Mouse (Mus musculus): Measurements from ENCODE around the gene Olfr67. TPM values are rescaled to one million over a fixed set of nuclear protein-coding genes. Genes with fewer than 3 reads are reported as not detected.
A peak's percentile ranks its signal among the peaks of the same experiment; 100 is the strongest.
"Not testable (repeated sequence)": the region's sequence is repeated elsewhere in the genome, so short reads cannot be mapped to it uniquely, and the experiment has no call there.

Gene Olfr67
- not detected for total RNA-seq (2021)
- long read RNA-seq, experiment 1: 0 reads
- long read RNA-seq, experiment 2: 0 reads

DNA sequence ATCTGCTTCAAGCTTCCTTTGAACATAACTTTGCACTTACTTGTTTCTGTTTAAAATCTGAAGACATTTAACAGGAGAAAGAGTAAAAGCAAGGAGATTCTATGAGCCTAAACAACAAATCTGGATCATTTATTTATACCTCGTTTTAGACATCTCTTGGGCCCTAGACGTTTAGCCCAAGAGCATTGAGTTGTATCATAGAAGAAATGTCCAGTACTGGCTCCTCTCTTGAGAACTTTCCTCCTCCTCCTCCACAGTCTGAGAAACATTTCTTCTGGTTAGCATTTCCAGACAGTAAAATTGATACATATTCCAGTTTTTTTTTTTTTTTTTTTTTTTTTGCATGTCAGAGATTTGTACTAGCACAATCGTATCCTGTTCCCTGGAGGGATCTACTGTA, at the start of gene Olfr67:
Gene Olfr67 (minus strand): TSS at position 101 of the 400 bp plus-strand sequence.
- no peak for DNase-seq (ENCODE audit: low spot score in 2 of 2)
- intact Hi-C loops (cut with DNase I): no loop called here

GRCm38 (mm10) chr7:103840268-103840667, 48.6 kb upstream of the Olfr67 start, which contains the start of gene Hbb-bh2:
Gene Hbb-bh2, minus strand, starts transcription at chr7:103840520.
- intact Hi-C loops (cut with DNase I): no loop called here
- no peak for DNase-seq (ENCODE audit: low spot score in 2 of 2)

GRCm38 (mm10) chr7:103827808-103828207, 36.2 kb upstream of the Olfr67 start, which contains the start of gene Hbb-bs:
Gene Hbb-bs, minus strand, starts transcription at chr7:103828096.
- DNase-seq (ENCODE audit: low spot score in 2 of 2): no peak
- intact Hi-C loops (cut with DNase I): no loop called here

DNA sequence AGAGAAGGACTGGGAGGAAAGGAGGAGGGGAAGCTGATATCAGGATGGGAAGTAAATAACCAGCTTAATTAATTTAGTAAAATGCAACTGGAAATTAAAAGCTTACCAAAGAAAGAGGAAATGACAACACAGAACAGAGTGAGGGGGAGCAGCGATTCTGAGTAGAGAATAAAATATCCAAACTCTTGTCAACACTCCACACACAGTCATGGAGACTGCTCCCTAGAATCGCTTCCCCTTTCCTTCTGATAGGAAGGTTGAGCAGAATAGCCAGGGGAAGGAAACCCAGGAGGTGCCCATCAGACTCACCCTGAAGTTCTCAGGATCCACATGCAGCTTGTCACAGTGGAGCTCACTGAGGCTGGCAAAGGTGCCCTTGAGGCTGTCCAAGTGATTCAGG, 35.5 kb upstream of the Olfr67 start:
- intact Hi-C loops (cut with DNase I); DNase-seq (ENCODE audit: low spot score in 2 of 2): not testable (repeated sequence)

DNA sequence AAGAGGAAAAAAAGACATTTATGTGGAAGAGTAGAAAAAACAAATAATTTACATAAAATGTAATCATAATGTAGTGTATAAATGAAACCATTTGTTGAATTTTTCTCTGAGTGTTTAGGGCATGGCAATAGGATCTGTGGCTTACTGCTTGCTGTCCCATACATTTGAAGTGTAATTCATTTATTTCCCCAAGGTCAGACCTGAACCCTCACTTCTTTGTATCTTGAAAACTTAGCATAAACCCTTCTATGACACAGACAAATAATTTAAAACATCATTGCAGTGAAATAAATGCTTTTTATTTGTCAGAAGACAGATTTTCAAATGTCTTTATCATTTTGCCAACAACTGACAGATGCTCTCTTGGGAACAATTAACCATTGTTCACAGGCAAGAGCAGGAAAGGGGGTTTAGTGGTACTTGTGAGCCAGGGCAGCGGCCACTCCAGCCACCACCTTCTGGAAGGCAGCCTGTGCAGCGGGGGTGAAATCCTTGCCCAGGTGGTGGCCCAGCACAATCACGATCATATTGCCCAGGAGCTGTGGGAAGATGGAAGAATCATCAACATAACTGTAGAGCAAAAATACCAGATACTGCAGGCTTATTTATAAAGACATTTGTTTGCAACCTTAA, 34.8 kb upstream of the Olfr67 start:
- intact Hi-C loops (cut with DNase I): no loop called here
- no peak for DNase-seq (ENCODE audit: low spot score in 2 of 2)

DNA sequence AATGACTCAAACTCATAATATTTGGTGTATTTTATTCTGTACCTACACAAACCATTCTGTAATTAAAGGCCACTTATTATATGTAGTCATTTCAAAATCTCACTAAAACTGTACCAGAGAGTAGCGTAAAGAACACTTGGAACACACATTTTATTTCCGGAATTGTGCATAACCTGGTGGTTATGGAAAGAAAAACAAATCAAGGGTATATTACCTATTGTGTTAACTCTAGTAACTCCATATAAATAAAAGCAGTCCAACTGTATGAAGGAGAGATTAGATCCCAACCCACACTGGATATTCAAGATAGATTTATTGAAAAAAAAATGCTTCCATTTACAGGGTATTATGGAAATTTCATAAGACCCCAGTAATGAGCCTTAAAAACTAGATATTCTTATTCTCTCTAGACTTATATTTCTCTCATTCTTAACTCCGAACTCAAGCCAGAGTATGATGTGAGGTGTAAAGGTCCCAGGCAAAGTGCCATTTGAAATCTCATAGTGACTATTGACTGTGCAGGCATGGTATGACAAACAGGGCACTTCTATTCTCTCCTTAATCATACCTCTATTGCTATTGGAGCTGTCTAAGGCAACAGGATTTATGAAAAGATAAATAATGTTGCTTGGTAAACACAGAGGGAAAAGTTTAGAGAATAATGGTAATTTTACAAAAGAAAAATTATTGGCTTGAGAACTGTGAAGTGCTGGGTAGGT, 34.1 kb upstream of the Olfr67 start:
- intact Hi-C loops (cut with DNase I): no loop called here

DNA sequence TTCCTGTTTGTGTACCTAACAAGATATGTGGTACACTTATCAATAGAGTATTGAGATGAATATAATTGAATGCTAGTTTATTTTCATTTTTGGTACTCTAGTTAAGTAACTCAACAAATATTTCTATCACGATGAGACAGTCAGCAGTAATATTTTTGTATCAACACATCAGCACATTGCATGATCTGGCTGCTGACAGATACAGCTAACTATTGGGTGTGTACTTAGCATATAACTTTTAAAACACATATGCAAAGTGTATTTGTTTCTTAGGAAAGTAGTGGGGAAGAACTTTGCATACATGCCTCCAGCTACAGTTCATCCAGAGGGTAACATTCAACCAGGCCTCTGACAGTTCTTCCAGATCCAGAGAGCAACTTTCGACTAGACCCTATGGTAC, 33.0 kb upstream of the Olfr67 start:
- DNase-seq (ENCODE audit: low spot score in 2 of 2): no peak
- intact Hi-C loops (cut with DNase I): no loop called here

More for the DNA sequence above, 34.1 kb upstream of the Olfr67 start:
- no peak for DNase-seq (ENCODE audit: low spot score in 2 of 2)

GRCm38 (mm10) chr7:103815085-103815484, 23.5 kb upstream of the Olfr67 start:
- intact Hi-C loops (cut with DNase I): not testable (repeated sequence)
- peak in 1 of 2 experiments; percentile 4 for DNase-seq (ENCODE audit: low spot score in 2 of 2)

DNA sequence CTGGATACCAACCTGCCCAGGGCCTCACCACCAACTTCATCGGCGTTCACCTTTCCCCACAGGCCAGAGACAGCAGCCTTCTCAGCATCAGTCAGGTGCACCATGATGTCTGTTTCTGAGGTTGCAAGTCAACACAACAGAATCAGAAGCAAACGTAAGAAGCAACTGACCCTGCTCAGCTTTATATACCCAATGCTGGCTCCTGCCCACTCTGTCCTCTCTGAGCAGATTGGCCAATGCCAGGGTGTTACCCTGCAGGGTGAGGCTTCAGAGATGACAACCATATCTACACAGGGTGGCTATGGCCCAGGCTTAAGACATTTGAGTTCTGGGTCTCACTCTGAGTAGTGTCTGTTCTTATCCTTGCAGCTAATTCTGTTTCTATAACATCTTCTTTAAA, 22.1 kb upstream of the Olfr67 start, which contains the start of gene Hbb-bt:
Gene Hbb-bt (minus strand): TSS at position 231 of the 400 bp plus-strand sequence.
- intact Hi-C loops (cut with DNase I): no loop called here
- DNase-seq (ENCODE audit: low spot score in 2 of 2): no peak

DNA sequence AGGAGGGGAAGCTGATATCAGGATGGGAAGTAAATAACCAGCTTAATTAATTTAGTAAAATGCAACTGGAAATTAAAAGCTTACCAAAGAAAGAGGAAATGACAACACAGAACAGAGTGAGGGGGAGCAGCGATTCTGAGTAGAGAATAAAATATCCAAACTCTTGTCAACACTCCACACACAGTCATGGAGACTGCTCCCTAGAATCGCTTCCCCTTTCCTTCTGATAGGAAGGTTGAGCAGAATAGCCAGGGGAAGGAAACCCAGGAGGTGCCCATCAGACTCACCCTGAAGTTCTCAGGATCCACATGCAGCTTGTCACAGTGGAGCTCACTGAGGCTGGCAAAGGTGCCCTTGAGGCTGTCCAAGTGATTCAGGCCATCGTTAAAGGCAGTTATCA, 21.5 kb upstream of the Olfr67 start:
- intact Hi-C loops (cut with DNase I): not testable (repeated sequence)

DNA sequence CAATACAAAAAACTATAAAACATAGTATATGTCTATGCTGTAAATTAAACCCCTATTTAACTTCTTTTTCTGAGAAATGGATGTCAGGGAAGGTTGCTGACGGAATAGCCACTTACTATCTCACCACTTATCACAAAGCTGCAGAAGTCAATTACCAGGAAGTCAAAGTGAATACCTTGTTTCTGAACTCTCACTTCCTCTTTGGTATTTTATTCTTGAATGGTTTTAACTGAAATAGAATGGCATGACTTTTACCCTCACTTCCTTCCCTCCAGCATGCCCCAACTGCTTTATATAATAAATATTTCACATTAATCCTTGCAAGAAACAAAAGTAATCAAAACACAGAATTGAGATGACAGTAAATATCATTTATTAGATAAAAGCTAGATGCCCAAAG, 20.6 kb upstream of the Olfr67 start:
- intact Hi-C loops (cut with DNase I): no loop called here

More for the DNA sequence above, 21.5 kb upstream of the Olfr67 start:
- not testable (repeated sequence) for DNase-seq (ENCODE audit: low spot score in 2 of 2)

GRCm38 (mm10) chr7:103811223-103811845, 19.7 kb upstream of the Olfr67 start:
- no peak for DNase-seq (ENCODE audit: low spot score in 2 of 2)
- intact Hi-C loops (cut with DNase I): no loop called here

More for the DNA sequence above, 20.6 kb upstream of the Olfr67 start:
- DNase-seq (ENCODE audit: low spot score in 2 of 2): no peak

DNA sequence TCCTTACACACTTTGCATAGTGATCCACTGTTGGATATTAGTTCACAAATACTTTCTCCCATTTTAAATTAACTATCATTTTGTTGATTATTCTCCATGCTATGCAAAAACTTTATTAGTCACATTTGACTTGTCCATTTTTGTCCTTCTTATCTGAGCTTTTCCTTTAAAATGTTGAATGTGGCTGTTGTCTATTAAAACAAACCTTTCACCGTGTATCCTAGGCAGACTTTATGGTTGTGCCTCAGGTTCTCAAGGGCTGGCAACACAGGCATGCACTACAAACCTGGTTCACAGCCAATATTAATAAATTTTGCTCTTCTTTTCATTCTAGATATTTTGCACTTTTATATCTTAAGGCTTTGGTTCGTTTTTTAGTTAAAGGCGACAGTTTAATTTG, 19.1 kb upstream of the Olfr67 start:
- no peak for DNase-seq (ENCODE audit: low spot score in 2 of 2)
- intact Hi-C loops (cut with DNase I): no loop called here

DNA sequence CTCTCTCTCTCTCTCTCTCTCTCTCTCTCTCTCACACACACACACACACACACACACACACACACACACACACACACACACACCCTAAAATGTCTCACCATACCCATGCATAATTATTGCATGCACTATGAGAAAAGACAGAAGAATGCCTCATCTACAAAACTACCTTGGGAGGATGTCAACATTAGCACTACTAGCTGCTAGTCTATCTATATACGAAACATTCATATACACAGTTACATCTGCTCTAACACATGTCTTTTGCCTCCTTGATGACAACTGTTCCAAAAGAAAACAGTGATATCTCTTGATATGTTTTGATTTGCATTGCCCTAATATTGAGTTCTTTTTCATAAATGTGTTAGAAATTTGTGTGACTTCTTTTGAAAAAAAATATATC, 18.7 kb upstream of the Olfr67 start:
- intact Hi-C loops (cut with DNase I): no loop called here
- no peak for DNase-seq (ENCODE audit: low spot score in 2 of 2)

- intact Hi-C loops (cut with DNase I): no loop called here
- DNase-seq (ENCODE audit: low spot score in 2 of 2): no peak
Measured at GRCm38 (mm10) chr7:103809801-103810155, 18.2 kb upstream of the Olfr67 start.

DNA sequence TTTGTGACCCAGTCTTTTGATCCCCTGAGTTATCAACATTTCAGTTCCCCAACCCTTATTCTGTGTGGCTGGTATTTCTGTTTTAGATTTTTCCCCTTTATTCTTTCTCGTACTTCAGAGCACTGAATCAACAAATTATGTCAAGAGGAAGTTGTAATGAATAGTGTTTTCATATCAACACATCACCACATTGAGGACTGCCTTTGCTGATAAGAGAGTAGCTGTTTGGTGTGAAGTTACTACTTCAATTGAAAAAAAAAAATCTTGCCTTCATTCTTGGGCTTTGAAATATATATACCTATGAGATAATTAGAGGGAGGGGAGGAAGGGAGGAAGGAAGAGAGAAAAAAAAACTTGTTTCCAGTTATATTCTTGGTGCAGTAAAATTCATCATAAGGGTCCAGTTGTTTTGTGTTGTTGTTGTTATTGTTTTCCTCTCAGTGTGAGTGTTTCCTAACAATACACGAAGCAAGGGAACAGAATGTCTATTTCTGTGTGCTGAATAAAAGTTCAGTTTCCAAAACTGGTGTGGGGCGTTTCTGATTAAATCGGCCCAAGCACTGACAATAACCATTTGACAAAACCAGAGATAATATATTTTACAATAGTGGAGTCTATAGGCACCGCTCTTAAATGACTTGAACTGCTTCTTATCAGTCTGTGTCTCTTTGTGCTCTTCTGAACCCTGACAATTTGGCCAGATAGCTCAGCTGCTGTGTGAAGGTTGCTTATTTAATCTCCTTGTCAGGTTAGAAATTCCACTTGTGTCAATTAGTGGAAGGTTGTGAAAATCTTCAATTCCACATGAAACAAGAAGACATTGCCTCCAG, 17.6 kb upstream of the Olfr67 start:
- intact Hi-C loops (cut with DNase I): no loop called here
- no peak for DNase-seq (ENCODE audit: low spot score in 2 of 2)

GRCm38 (mm10) chr7:103808120-103808519, 16.5 kb upstream of the Olfr67 start:
- DNase-seq (ENCODE audit: low spot score in 2 of 2); intact Hi-C loops (cut with DNase I): not testable (repeated sequence)

GRCm38 (mm10) chr7:103806856-103807255, 15.2 kb upstream of the Olfr67 start:
- intact Hi-C loops (cut with DNase I): no loop called here
- peak; percentile 11 to 20 for DNase-seq (ENCODE audit: low spot score in 2 of 2)

- no peak for DNase-seq (ENCODE audit: low spot score in 2 of 2)
- intact Hi-C loops (cut with DNase I): no loop called here
Measured at GRCm38 (mm10) chr7:103792669-103793388, 1.2 kb upstream of the Olfr67 start.
